Mouse (Mus musculus): Measurements from ENCODE around the gene Dync1li2.

The Dync1li2 gene

DNA sequence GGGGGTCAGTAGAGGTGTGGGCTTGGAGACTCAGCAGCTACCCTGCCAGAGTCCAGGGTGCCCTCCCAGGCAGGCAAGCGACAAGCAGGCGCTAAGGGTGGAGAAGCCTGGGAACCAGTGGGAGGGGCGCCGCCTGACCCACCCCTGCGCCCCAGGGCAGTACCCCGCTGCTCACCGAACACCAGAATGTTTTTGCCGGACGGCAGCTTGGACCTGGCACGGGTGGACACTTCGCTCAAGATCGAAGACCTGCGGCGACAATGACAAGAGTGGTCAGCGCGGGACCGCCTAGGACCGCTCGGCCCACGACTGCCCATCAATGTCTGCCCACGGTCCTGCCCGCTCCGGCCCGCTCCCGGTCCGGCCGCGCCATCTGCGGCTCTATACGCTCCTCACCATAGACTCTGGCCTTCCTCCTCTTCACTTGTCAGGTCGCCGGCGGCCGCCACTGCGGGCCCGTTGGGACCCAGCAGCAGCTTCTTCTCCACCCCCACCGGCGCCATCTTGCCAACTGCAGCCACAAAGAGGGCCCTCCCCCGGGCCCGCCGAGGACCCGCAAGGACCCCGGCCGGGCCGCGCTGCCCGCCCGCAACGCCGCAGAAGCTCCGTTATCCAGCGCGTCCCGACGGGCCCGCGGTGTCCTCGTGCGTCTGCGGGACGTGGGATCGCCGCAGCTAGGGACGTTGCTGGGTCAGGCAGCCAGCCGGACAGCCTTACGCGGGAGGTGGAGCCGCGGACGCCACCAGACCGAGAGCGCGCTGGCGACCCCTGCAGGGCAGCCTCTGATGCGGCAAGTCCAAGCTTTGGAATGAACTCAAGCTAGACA is at the start of gene Dync1li2:
Gene Dync1li2, minus strand, starts transcription at position 749 of the 826 bp plus-strand sequence.
- DNase-seq (ENCODE audit: low read depth, low spot score): peak; percentile 75

DNA sequence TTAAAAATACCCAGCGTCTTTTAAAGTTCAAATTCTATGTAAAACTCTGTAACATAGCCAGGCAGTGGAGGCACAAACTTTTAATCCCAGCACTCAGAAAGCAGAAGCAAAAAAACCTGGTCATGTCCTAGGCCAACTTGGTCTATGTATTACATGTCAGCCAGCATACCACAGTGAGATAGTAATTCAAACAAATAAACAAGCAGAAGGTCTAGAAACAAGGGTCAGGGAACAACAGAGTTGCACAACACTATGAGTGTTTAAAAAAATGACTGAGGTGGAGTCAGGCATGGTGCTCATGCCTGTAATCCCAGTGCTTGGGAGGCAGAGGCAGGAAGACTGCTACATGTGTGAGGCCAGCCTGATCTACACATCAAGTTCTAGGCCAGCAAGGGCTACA is 36.2 kb upstream of the Dync1li2 start:
- DNase-seq (ENCODE audit: low read depth, low spot score): no peak

DNA sequence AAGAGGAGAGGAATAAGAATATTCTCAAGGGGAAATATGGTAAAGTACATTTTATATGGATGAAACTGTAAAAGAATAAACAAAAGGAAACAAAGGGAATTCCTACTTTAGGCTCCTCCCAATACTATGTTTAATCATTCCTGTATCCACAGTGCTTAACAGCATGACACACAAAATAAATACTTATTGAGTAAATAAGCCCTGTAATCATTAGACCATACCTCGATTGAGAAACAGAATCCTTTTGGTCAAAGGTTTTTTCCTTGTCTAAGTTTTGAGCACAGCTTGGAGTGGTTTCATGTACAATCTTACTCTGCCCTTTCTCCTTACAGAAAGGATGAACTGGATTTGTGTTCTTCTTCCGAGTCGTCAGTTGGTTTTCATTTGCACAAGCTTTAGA is 29.6 kb upstream of the Dync1li2 start:
- no peak for DNase-seq (ENCODE audit: low read depth, low spot score)

GRCm38 (mm10) chr8:104467463-104467862 is 24.6 kb upstream of the Dync1li2 start:
- no peak for DNase-seq (ENCODE audit: low read depth, low spot score)

DNA sequence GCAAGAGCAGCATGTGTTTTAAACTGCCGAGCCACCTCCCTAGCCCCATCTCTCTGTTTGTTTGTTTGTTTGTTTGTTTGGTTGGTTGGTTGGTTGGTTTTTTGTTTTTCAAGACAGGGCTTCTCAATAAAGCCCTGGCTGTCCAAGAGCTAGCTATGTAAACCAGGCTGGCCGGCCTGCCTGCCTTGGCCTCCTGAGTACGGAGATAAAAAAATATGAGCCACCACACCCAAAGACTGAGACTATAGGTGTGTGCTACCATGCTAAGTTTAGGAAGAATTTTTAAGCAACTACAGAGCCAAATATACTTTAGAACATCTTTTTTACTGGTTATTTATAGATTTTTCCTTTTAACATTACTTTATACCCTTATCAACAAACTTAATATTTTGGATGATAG is 9.3 kb upstream of the Dync1li2 start:
- no peak for DNase-seq (ENCODE audit: low read depth, low spot score)

GRCm38 (mm10) chr8:104448796-104449195 is 5.9 kb upstream of the Dync1li2 start:
- DNase-seq (ENCODE audit: low read depth, low spot score): no peak

GRCm38 (mm10) chr8:104446016-104446415 is 3.2 kb upstream of the Dync1li2 start:
- DNase-seq (ENCODE audit: low read depth, low spot score): no peak

GRCm38 (mm10) chr8:104445248-104445647 is 2.4 kb upstream of the Dync1li2 start:
- no peak for DNase-seq (ENCODE audit: low read depth, low spot score)

DNA sequence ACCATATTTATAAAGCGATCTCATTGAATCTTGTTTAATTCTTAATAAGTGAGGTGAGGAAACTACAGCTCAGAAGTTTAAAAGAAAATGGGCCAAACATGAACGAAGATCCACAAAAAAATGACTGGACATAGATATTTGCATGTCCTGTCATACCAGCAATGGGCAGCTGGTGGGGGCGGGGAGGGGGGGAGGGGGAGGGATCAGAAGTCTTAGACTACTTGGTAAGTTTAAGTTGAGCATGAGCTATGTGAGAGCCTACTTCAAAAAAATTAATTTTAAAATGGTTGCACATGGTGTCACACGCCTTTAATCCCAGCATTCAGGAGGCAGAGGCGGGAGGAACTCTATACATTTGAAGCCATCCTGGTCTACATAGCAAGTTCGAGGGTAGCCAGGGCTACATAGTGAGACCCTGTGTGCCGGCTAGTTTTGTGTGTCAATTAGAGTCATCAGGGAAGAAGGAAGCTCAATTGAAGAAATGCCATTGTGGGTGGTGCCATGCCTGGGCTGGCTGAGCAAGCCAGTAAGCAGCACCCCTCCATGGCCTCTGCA is 355 bp upstream of the Dync1li2 start:
- no peak for DNase-seq (ENCODE audit: low read depth, low spot score)

GRCm38 (mm10) chr8:104441613-104442012 is 1.2 kb downstream of the Dync1li2 start:
- DNase-seq (ENCODE audit: low read depth, low spot score): no peak

DNA sequence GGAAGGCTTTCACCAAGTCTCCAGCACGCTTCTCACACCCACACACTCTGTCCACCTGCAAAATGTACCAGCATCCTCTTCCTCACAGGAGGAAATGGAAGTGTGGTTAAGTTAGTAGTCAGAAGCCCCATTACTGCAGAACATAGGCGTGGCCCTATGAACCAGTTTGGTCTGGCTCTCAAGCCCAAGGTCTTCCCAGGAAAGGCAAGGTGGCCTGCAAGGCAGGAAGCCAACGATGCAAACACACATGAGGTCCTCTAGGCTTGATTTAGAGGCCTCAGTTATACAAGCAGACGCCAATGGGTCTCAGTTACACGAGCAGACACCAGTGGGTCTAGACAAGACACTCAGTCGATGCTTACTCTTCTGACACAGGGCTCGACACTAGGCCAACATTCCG is 3.4 kb downstream of the Dync1li2 start:
- DNase-seq (ENCODE audit: low read depth, low spot score): no peak

- no peak for DNase-seq (ENCODE audit: low read depth, low spot score)
Observed at GRCm38 (mm10) chr8:104437494-104438135, 5.2 kb downstream of the Dync1li2 start.

- DNase-seq (ENCODE audit: low read depth, low spot score): no peak
Observed at GRCm38 (mm10) chr8:104436591-104436990, 6.3 kb downstream of the Dync1li2 start.

- peak; percentile 78 for DNase-seq (ENCODE audit: low read depth, low spot score)
Observed at GRCm38 (mm10) chr8:104436038-104436437, 6.8 kb downstream of the Dync1li2 start.

- no peak for DNase-seq (ENCODE audit: low read depth, low spot score)
Observed at GRCm38 (mm10) chr8:104434826-104435354, 8.0 kb downstream of the Dync1li2 start.

DNA sequence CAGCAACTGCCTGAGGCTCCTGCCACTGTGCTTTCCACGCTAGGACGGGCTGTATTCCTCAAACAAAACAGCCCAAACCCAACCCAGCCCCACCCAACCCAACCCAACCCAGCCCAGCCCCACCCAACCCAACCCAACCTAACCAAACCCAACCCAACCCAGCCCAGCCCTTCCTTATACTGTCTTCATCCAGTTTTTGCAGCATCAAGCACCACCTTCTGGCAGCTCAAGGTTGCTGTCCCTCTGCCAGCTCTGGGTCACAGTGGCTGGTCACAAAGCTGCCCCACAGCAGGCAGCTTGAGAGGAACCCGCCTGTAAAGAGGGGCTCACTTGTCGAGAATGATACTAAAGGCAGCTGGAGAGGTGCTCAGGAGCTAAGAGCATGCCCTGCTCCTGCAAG is 8.6 kb downstream of the Dync1li2 start:
- no peak for DNase-seq (ENCODE audit: low read depth, low spot score)

GRCm38 (mm10) chr8:104433191-104433842 is 9.5 kb downstream of the Dync1li2 start:
- DNase-seq (ENCODE audit: low read depth, low spot score): no peak

GRCm38 (mm10) chr8:104432656-104433055 is 10.2 kb downstream of the Dync1li2 start:
- no peak for DNase-seq (ENCODE audit: low read depth, low spot score)

GRCm38 (mm10) chr8:104430230-104430629 is 12.6 kb downstream of the Dync1li2 start:
- DNase-seq (ENCODE audit: low read depth, low spot score): no peak

DNA sequence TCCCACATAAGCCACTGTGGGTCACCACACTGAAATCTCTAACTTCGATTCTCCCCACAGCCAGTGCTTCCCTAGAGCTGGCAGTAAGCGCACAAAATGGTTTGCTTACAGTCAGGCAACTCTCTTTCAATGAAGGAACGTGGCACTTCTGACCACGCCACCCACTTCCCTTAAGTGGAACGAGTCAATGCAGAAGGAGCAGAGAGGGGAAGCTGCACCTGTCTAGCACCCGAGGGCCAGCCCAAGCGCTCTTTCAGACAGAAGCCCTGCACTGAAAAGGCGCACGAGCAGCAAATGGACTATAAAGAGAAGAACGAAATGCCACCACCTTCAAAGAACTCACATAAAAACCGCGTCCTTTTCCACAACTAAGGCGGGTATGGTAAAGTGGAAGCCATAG is 15.1 kb downstream of the Dync1li2 start:
- no peak for DNase-seq (ENCODE audit: low read depth, low spot score)

DNA sequence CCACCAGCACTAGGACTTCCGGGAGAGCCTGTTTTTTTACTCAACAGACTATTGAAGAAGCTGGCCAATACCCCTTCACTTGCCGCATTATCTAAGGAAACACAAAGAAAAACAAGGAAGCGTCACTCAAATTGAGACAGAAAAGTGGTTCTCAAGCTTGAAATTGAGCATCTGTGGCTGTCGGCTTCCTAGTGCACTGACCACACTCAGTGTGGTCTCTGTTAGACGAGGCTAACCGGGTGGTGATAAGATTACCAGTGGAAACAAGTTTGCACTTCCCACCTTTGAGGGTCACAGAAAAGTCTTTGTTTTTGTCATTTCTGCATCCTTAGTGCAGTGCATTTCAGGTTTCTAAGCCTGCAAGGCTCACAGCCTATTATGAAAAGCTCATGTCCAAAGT is 20.5 kb downstream of the Dync1li2 start:
- DNase-seq (ENCODE audit: low read depth, low spot score): no peak

DNA sequence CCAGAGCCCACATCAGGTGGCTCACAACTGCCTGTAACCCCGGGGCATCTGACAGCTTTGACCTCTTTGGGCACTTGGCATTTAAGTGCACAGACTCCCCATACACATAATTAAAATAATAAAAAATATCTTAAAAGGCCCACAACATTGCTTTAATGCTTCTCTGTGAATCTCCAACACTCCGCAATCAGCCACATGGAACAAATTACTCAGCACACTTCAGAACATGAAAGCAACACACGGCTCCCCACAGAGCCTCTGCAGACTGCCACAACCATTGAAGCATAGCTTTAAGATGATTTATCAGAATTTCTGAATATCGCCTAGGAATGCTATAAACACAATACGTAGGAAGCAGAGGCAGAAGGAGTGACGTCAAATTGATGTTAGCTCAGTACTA is 26.8 kb downstream of the Dync1li2 start:
- DNase-seq (ENCODE audit: low read depth, low spot score): no peak

All from brain, embryonic 18.5 days (tissue).